Mouse (Mus musculus) intestine, embryonic 14.5 days (tissue): ENCODE data around the gene Synpo2l. TPM values are rescaled to one million over a fixed set of nuclear protein-coding genes. Genes with fewer than 3 reads are reported as not detected.

Experiments
- ATAC-seq: fragments of 200-750 bp; cut with Nextera tagmentation; replicated peaks from 2 replicates; pipeline ENCODE4 v1.8.0; 2017; ENCODE audit warnings: low read depth, moderate number of reproducible peaks, moderate TSS enrichment, moderate library complexity; ENCODE audit not compliant: low FRiP score, low TSS enrichment
- DNase-seq: peaks from one replicate; pipeline ENCODE4 v3.0.0-alpha.2; 2018; ENCODE audit warnings: low spot score
- H3K27ac ChIP-seq: fragments of 300-500 bp; sonication (generic); 2 replicates; pipeline ENCODE4 v1.5.1; 2014; ENCODE audit warnings: low read depth, mild to moderate bottlenecking, control low read depth
- H3K27me3 ChIP-seq: fragments of 300-500 bp; sonication (generic); replicated peaks from 2 replicates; pipeline ENCODE4 v1.6.1; 2014; ENCODE audit warnings: low read length, control low read depth; ENCODE audit not compliant: control insufficient read depth, insufficient read depth
- H3K36me3 ChIP-seq: fragments of 300-500 bp; sonication (generic); 2 replicates; pipeline ENCODE4 v1.6.1; 2014; ENCODE audit warnings: low read length, control low read depth; ENCODE audit not compliant: control insufficient read depth, insufficient read depth
- H3K4me1 ChIP-seq: fragments of 300-500 bp; sonication (generic); replicated peaks from 2 replicates; pipeline ENCODE4 v1.6.1; 2014; ENCODE audit warnings: low read length, control low read depth, mixed read lengths; ENCODE audit not compliant: control insufficient read depth, insufficient read depth
- H3K4me2 ChIP-seq: fragments of 300-500 bp; sonication (generic); 2 replicates; pipeline ENCODE4 v1.6.1; 2014; ENCODE audit warnings: low read length
- H3K4me3 ChIP-seq: fragments of 300-500 bp; sonication (generic); 2 replicates; pipeline ENCODE4 v1.5.1; 2014; ENCODE audit warnings: low read depth, low read length, control low read depth, mixed read lengths
- H3K9ac ChIP-seq: fragments of 300-500 bp; sonication (generic); 2 replicates; pipeline ENCODE4 v1.6.1; 2014; ENCODE audit warnings: mild to moderate bottlenecking, low read length
- H3K9me3 ChIP-seq: fragments of 300-500 bp; sonication (generic); 2 replicates; pipeline ENCODE4 v1.6.1; 2016; ENCODE audit warnings: low read length, control low read depth; ENCODE audit not compliant: control insufficient read depth
- WGBS: fragments of 180-500 bp; shearing (Covaris S2); extraction: QIAGEN DNeasy Blood & Tissue Kit; methylation state at CpG from one replicate; pipeline ENCODE4 v1.1.7; 2014; 5-methylcytosine and 5-hydroxymethylcytosine counted together
- polyA plus RNA-seq: library from polyadenylated mRNA; unstranded; fragments of >200 nt; fragmentation: Nextera tagmentation; extraction: Ambion mirVana; gene quantifications from 2 replicates; pipeline ENCODE4 v1.2.1, GENCODE M21; 2014

The Synpo2l gene
- polyA plus RNA-seq, 1 experiment from 2014 or later: 0.18 TPM

- Histone ChIP-seq H3K27ac (no peak overlapping the region), H3K4me2 (no peak overlapping the region), H3K4me3 (no peak overlapping the region), H3K9me3 (no peaks in the 10 kb centered on the region), H3K9ac (no peak overlapping the region), H3K4me1 (peaks cover 14% of the 10 kb centered on the region; the same call in 1 of the 2 replicates), H3K36me3 (no peaks in the 10 kb centered on the region), H3K27me3 (no peaks in the 10 kb centered on the region)
- DNase-seq (no peak), ATAC-seq (no peak)
- WGBS: 89% methylated on average over 6 of the region's 6 CpGs
Measured at GRCm38 (mm10) chr14:20658902-20659301, 9.3 kb downstream of the Synpo2l start.

- DNase-seq: no peak
- no peaks in the 10 kb centered on the region for H3K27me3 ChIP-seq
- no peak for ATAC-seq
- no peak overlapping the region for H3K4me2 ChIP-seq
- H3K27ac ChIP-seq: no peak overlapping the region
- H3K9me3 ChIP-seq: no peaks in the 10 kb centered on the region
- H3K36me3 ChIP-seq: no peaks in the 10 kb centered on the region
- no peak overlapping the region for H3K4me3 ChIP-seq
- H3K4me1 ChIP-seq: peaks cover 14% of the 10 kb centered on the region; the same call in 1 of the 2 replicates
- H3K9ac ChIP-seq: no peak overlapping the region
Measured at GRCm38 (mm10) chr14:20658326-20658725, 9.8 kb downstream of the Synpo2l start.

GRCm38 (mm10) chr14:20656361-20656760 is 11.8 kb downstream of the Synpo2l start, which contains the start of gene Myoz1:
Myoz1 (minus strand) TSS chr14:20656540.
- H3K27ac ChIP-seq: no peak within 1 kb of the TSS
- DNase-seq (no peak), ATAC-seq (no peak)
- 0 out of 2 replicates have a peak, but pooled peaks cover 3% of the 10 kb centered on the region for H3K4me1 ChIP-seq
- no peak within 1 kb of the TSS for H3K4me2 ChIP-seq
- H3K9me3 ChIP-seq: no peaks in the 10 kb centered on the region
- no peaks in the 10 kb centered on the region for H3K36me3 ChIP-seq
- 61% methylated on average over 11 of the region's 11 CpGs for WGBS
- no peaks in the 10 kb centered on the region for H3K27me3 ChIP-seq
- no peak within 1 kb of the TSS for H3K9ac ChIP-seq
- H3K4me3 ChIP-seq: no peak within 1 kb of the TSS

GRCm38 (mm10) chr14:20655731-20656130 is 12.4 kb downstream of the Synpo2l start:
- no peak for ATAC-seq
- 79% methylated on average over 9 of the region's 9 CpGs for WGBS

GRCm38 (mm10) chr14:20654690-20655421 is 13.3 kb downstream of the Synpo2l start:
- Histone ChIP-seq H3K4me2 (no peak overlapping the region), H3K27ac (no peak overlapping the region), H3K36me3 (no peaks in the 10 kb centered on the region), H3K4me1 (no peaks in the 10 kb centered on the region), H3K9me3 (no peaks in the 10 kb centered on the region), H3K9ac (no peak overlapping the region), H3K27me3 (no peaks in the 10 kb centered on the region), H3K4me3 (no peak overlapping the region)
- no peak for ATAC-seq
- WGBS: 67% methylated on average over 9 of the region's 9 CpGs
- DNase-seq: no peak

More at GRCm38 (mm10) chr14:20655731-20656130, 12.4 kb downstream of the Synpo2l start:
- Histone ChIP-seq H3K4me2 (no peak overlapping the region), H3K27ac (no peak overlapping the region), H3K4me1 (0 out of 2 replicates have a peak, but pooled peaks cover 3% of the 10 kb centered on the region), H3K36me3 (no peaks in the 10 kb centered on the region), H3K9ac (no peak overlapping the region), H3K27me3 (no peaks in the 10 kb centered on the region), H3K9me3 (no peaks in the 10 kb centered on the region), H3K4me3 (no peak overlapping the region)
- DNase-seq: no peak

GRCm38 (mm10) chr14:20651722-20652256 is 16.4 kb downstream of the Synpo2l start:
- WGBS: 61% methylated on average over 4 of the region's 4 CpGs
- no peak for ATAC-seq
- no peak overlapping the region for H3K4me2 ChIP-seq

GRCm38 (mm10) chr14:20651000-20651399 is 17.2 kb downstream of the Synpo2l start:
- no peaks in the 10 kb centered on the region for H3K9me3 ChIP-seq
- no peak overlapping the region for H3K4me3 ChIP-seq
- H3K36me3 ChIP-seq: no peaks in the 10 kb centered on the region
- WGBS: 70% methylated on average over 2 of the region's 2 CpGs
- H3K4me2 ChIP-seq: no peak overlapping the region
- DNase-seq (no peak), ATAC-seq (no peak)
- H3K27ac ChIP-seq: no peak overlapping the region
- no peak overlapping the region for H3K9ac ChIP-seq
- no peaks in the 10 kb centered on the region for H3K4me1 ChIP-seq
- H3K27me3 ChIP-seq: no peaks in the 10 kb centered on the region

More at GRCm38 (mm10) chr14:20651722-20652256, 16.4 kb downstream of the Synpo2l start:
- no peaks in the 10 kb centered on the region for H3K36me3 ChIP-seq
- no peak overlapping the region for H3K9ac ChIP-seq
- H3K27me3 ChIP-seq: no peaks in the 10 kb centered on the region
- no peak for DNase-seq
- H3K9me3 ChIP-seq: no peaks in the 10 kb centered on the region
- H3K4me1 ChIP-seq: no peaks in the 10 kb centered on the region
- no peak overlapping the region for H3K4me3 ChIP-seq
- H3K27ac ChIP-seq: no peak overlapping the region

- Histone ChIP-seq H3K9me3 (no peaks in the 10 kb centered on the region), H3K36me3 (no peaks in the 10 kb centered on the region), H3K4me3 (no peak overlapping the region), H3K27me3 (no peaks in the 10 kb centered on the region), H3K9ac (no peak overlapping the region), H3K4me1 (peaks cover 9% of the 10 kb centered on the region), H3K27ac (no peak overlapping the region), H3K4me2 (no peak overlapping the region)
- ATAC-seq (no peak), DNase-seq (no peak)
Measured at GRCm38 (mm10) chr14:20646381-20646780, 21.8 kb downstream of the Synpo2l start.

- ATAC-seq (no peak), DNase-seq (no peak)
- Histone ChIP-seq H3K27me3 (no peaks in the 10 kb centered on the region), H3K4me1 (peaks cover 9% of the 10 kb centered on the region), H3K36me3 (no peaks in the 10 kb centered on the region), H3K9ac (no peak overlapping the region), H3K27ac (no peak overlapping the region), H3K9me3 (no peaks in the 10 kb centered on the region), H3K4me2 (no peak overlapping the region), H3K4me3 (no peak overlapping the region)
- WGBS: 44% methylated on average over 3 of the region's 3 CpGs
Measured at GRCm38 (mm10) chr14:20645547-20645946, 22.6 kb downstream of the Synpo2l start.
